9 mouse cellular contexts compared by ENCODE assay signal in the genomic region with DNA sequence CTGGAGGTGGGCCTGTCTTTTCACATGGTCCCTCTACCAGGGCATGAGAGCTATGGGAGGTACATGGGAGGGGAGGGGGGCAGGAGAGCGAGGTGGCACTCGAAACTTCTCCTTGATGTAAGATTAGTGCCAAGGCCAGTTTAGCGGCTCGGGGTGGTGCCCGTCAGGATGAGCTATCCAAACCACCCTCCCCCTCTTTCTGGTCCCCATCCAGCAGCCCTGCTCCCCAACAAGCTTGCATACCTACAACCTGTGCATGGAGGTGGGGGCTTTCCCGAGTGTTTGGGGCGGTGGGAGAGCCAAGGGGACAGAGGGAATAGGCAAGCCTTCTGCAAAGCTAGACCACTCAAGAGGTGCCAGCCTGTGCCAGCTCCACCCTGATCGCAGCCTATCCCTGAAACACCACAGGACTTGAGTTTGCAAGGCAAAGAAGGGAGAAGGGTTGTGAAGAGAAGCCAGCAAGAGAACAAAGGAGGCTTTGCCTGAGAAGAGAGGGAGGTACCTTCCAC. TPM values are rescaled to one million over a fixed set of nuclear protein-coding genes. Genes with fewer than 3 reads are reported as not detected.
DNase-seq lines count a peak whose midpoint lies in the region; ATAC-seq lines count a peak whose summit lies in the region.
"Had no signal": no experiment of that assay in that cellular context is flagged by ENCODE, and none has a peak within 500 bp of the region (broad histone marks: within the 10 kb centered on the region; RNA-seq: fewer than 3 reads in every experiment).

No protein-coding gene starts in this region.

- no peak for DNase-seq in heart, adult 18-20 months
- DNase-seq in R1 (ENCODE audit: low read depth, low spot score) = peak; percentile 69
- no peak for DNase-seq in midbrain, embryonic 11.5 days (ENCODE audit: low spot score, missing footprints)
- no peak for DNase-seq in frontal cortex, postnatal 14 days (ENCODE audit: low spot score in 2 of 2)
- no peak for DNase-seq in layer of hippocampus, adult 18-20 months (ENCODE audit: low spot score in 2 of 2)
- DNase-seq in right cerebral cortex, postnatal 10 days (ENCODE audit: low spot score in 2 of 2) = no peak

- peaks cover 7% of the 10 kb centered on the region; the same call in 1 of the 2 replicates for H3K27me3 ChIP-seq in heart, embryonic 12.5 days (replicated peaks)
- H3K27me3 ChIP-seq in heart, embryonic 16.5 days (ENCODE audit: control insufficient read depth, insufficient read depth, low read length) = no peaks in the 10 kb centered on the region
- H3K27me3 ChIP-seq in midbrain, embryonic 11.5 days (ENCODE audit: control insufficient read depth, insufficient read depth, low read length) = no peaks in the 10 kb centered on the region

- peak; percentile 10; the same call in 1 of the 2 replicates for ATAC-seq in heart, embryonic 12.5 days (ENCODE audit: insufficient number of reproducible peaks, low FRiP score)
- ATAC-seq in heart, embryonic 16.5 days (replicated peaks; ENCODE audit: extremely low read depth, insufficient read depth, low FRiP score) = 0 out of 2 replicates have a peak, but pooled peaks have one; percentile 8
- ATAC-seq in midbrain, embryonic 11.5 days (ENCODE audit: low FRiP score) = peak; percentile 15

- peak overlapping the region; percentile 57; the same call in 1 of the 2 replicates for H3K27ac ChIP-seq in heart, embryonic 12.5 days (ENCODE audit: poor library complexity, severe bottlenecking)
- peak overlapping the region; percentile 66 for H3K27ac ChIP-seq in heart, embryonic 16.5 days (ENCODE audit: low read length)
- H3K27ac ChIP-seq in midbrain, embryonic 11.5 days (ENCODE audit: low read depth, low read length) = no peak overlapping the region

- H3K4me2 ChIP-seq in heart, embryonic 12.5 days = peak overlapping the region; percentile 93
- peak overlapping the region; percentile 78 for H3K4me2 ChIP-seq in heart, embryonic 16.5 days (ENCODE audit: low read depth, low read length)
- peak overlapping the region; percentile 53 for H3K4me2 ChIP-seq in midbrain, embryonic 11.5 days

- H3K4me3 ChIP-seq in heart, embryonic 12.5 days = peak overlapping the region; percentile 57
- H3K4me3 ChIP-seq in heart, embryonic 16.5 days (ENCODE audit: low read length) = peak overlapping the region; percentile 53
- peak overlapping the region; percentile 25 for H3K4me3 ChIP-seq in midbrain, embryonic 11.5 days (ENCODE audit: low read depth, low read length)

- 43% methylated on average over 8 of the region's 8 CpGs for WGBS in heart, embryonic 12.5 days
- WGBS in heart, embryonic 16.5 days = 59% methylated on average over 8 of the region's 8 CpGs
- 44% methylated on average over 8 of the region's 8 CpGs for WGBS in midbrain, embryonic 11.5 days

- H3K9me3 ChIP-seq in heart, embryonic 12.5 days (replicated peaks) = no peaks in the 10 kb centered on the region
- no peaks in the 10 kb centered on the region for H3K9me3 ChIP-seq in heart, embryonic 16.5 days (replicated peaks; ENCODE audit: control insufficient read depth, low read length)
- H3K9me3 ChIP-seq in midbrain, embryonic 11.5 days (ENCODE audit: control insufficient read depth, low read length) = no peaks in the 10 kb centered on the region

- no peaks in the 10 kb centered on the region for H3K36me3 ChIP-seq in heart, embryonic 12.5 days
- no peaks in the 10 kb centered on the region for H3K36me3 ChIP-seq in heart, embryonic 16.5 days (ENCODE audit: control insufficient read depth, insufficient read depth)
- H3K36me3 ChIP-seq in midbrain, embryonic 11.5 days (ENCODE audit: control insufficient read depth, insufficient read depth, low read length) = no peaks in the 10 kb centered on the region

- peaks cover 15% of the 10 kb centered on the region for H3K4me1 ChIP-seq in heart, embryonic 12.5 days (replicated peaks)
- peaks cover 9% of the 10 kb centered on the region; the same call in 1 of the 2 replicates for H3K4me1 ChIP-seq in heart, embryonic 16.5 days (ENCODE audit: control insufficient read depth, insufficient read depth, low read length)
- peaks cover 12% of the 10 kb centered on the region for H3K4me1 ChIP-seq in midbrain, embryonic 11.5 days (ENCODE audit: control insufficient read depth, insufficient read depth, low read length)

- H3K9ac ChIP-seq in heart, embryonic 12.5 days = peak overlapping the region; percentile 77
- peak overlapping the region; percentile 63 for H3K9ac ChIP-seq in heart, embryonic 16.5 days (ENCODE audit: low read length)
- peak overlapping the region; percentile 49 for H3K9ac ChIP-seq in midbrain, embryonic 11.5 days (ENCODE audit: low read length)

RNA-seq across cellular contexts. Expression of a gene that starts 26.8 kb away (rescaled TPM):
- 9.0 and 9.1 TPM in 2 replicates for polyA plus RNA-seq in heart, embryonic 12.5 days (2016; fragmentation: Nextera tagmentation; extraction: Ambion mirVana)
- 1 to 10 TPM; 3.3 to 3.6 TPM for total RNA-seq in heart, adult 18-20 months (2021)
- 3.2 and 4.2 TPM in 2 replicates for polyA plus RNA-seq in heart, embryonic 16.5 days (2015; fragmentation: Nextera tagmentation; extraction: Ambion mirVana)
- polyA plus RNA-seq in midbrain, embryonic 11.5 days (2014; fragmentation: Nextera tagmentation; extraction: Ambion mirVana) = 13.6 and 15.9 TPM in 2 replicates
- 10 to 100 TPM; 12.3 to 15.1 TPM for total RNA-seq in layer of hippocampus, adult 18-20 months (2021)
- total RNA-seq: MEL had no signal
